Mouse (Mus musculus) activated CD4-positive, CD25-positive, alpha-beta regulatory T cell, adult 4 months (primary cell): ENCODE measurements around the gene Thrsp. TPM values are rescaled to one million over a fixed set of nuclear protein-coding genes. Genes with fewer than 3 reads are reported as not detected.
"Not testable (repeated sequence)": the region's sequence is repeated elsewhere in the genome, so short reads cannot be mapped to it uniquely, and the experiment has no call there.

Experiments used
- ATAC-seq: one replicate; pipeline ENCODE4 v1.8.0; 2017
- polyA plus RNA-seq, 2 experiments: library from polyadenylated mRNA; unstranded; fragments of 100-300 nt; shearing (Covaris generic); gene quantifications; one replicate each; pipeline ENCODE4 v1.2.1; 2017

Thrsp gene
- not detected for polyA plus RNA-seq

GRCm38 (mm10) chr7:97416906-97417777, at the start of gene Thrsp:
Thrsp (minus strand) TSS chr7:97417730.
- no peak for ATAC-seq

- no peak for ATAC-seq
These were observed 38.0 kb upstream of the Thrsp start for GRCm38 (mm10) chr7:97455577-97455976.

DNA sequence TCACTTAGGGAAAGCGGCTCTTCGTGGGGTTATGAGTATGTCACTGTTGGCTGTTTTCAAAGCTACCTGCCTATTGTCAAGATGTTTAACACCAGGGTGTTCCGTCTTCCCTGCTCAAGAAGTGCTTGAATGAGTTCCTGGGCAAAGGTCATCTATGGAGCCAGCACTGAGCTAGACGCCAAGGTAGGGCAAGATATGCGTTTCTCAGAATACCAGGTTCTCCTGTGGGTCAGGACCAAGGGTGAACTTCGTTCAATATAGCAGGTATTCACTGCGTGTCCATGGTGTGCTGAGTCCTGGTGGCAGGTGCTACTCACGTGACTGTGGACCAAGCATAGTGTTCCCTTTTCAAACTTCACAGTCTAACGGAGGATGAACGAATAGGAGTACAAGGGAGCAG, 37.3 kb upstream of the Thrsp start:
- no peak for ATAC-seq

DNA sequence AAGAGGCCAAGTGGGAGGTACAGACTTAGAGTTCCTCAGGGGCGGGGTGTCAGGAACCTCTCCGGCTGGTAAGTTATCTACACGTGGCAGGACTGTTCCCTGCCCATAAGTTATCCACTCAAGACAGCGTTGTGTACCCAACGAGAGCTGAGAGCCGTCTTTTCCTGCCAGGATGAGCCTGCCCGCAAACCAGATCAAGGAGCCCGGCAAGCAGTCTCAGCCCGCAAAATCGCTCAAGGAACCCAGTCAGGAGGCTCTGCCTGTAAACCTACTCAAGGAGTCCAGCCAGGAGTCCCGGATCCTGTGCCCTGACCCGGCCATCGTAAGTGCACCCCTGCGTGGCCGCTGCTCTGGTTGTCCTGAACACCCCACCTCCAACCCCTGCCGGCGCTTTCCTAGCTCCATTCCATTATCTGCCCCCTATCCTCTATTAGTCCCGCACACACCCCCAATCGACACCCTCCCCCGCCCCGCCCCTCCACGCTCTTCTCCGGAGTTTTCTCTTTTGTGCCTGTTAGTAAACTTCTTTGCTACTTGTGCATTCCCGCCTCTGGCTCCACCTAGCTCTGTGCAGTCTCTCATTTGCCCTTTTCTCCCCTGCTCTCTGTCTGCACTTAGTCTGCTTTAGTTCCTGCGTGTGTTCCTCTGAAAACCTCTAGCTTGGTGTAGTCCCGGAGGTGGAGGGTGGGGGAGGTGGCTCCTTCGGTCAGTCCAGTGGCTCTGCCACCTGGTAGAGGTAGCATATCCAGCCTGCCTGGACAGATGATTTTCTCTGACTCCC, 35.8 kb upstream of the Thrsp start:
- ATAC-seq = no peak

GRCm38 (mm10) chr7:97452196-97452595, 34.7 kb upstream of the Thrsp start:
- ATAC-seq = no peak

- not testable (repeated sequence) for ATAC-seq
These were observed 33.5 kb upstream of the Thrsp start, which contains the start of gene Kctd14 for GRCm38 (mm10) chr7:97451023-97451422. Kctd14 (plus strand) TSS chr7:97451323.

DNA sequence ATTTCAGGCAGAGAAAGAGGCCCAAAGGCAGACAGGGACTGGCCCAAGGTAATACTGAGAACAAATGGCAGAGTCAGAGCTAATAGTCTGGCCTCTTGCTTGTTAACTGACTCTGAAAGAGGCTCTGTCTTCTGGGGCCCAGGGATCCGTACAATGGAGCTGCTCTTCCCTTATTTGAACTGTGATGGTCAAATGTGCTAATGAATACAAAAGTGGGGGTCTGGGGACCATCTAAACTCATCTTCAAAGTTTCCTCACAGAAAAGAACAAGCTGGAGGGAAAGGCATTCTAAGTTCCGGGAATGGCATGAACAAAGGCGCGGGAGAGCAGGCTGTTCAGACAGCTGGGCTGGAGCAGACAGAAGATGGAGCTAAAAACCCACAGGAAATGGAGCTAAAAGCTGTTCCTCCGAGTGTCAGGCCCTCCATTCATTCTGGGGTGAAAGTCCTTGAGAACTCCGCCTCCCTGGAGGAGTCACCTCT, 29.6 kb upstream of the Thrsp start:
- no peak for ATAC-seq

DNA sequence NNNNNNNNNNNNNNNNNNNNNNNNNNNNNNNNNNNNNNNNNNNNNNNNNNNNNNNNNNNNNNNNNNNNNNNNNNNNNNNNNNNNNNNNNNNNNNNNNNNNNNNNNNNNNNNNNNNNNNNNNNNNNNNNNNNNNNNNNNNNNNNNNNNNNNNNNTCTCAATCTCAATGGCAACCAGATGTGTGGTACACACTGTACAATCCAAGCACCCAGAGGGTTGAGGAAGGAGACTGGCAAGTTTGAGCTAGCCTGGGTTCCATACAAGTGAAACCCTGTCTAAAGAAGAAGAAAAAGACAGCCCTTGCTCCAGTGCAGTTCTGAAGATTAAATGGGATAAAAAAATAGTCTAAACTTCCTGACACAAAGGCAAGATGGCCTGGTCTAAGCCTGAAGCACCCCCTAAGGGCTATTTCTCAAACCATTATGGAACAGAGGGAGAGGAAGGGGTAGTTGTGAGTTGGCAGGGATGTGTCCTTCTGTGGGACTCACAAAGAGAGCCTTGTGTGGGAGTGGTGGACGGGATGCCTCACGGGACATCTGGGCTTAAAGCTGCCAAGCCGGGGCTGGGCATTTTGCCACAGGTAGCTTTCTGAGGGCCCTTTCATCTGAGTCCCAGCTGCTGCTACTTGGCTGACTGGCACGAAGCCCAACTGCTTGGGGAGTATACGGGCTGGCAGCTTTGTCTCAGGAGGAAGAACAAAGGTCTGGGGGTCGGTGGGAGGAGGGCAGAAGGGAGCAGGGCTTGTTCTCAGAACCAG, 28.8 kb upstream of the Thrsp start:
- ATAC-seq = no peak

DNA sequence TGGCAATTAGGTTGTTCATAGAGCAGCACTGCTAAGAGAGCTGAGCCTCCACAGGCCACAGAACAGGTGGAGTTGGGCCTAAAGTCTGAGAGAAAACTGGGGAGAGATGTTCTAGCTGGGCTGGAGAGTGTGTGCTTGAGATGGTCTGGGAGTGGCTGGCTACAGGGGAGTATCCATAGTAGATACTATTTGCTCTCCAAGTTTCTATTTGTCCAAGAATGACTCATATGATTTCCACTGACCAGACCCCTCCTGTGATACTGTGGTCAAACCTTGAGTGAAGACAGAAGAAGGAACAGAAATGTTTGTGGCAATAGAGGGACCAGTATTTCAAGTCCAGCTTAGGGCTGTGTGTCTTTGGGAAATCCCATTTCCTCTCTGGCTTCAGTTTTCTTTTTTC, 21.5 kb upstream of the Thrsp start:
- no peak for ATAC-seq

DNA sequence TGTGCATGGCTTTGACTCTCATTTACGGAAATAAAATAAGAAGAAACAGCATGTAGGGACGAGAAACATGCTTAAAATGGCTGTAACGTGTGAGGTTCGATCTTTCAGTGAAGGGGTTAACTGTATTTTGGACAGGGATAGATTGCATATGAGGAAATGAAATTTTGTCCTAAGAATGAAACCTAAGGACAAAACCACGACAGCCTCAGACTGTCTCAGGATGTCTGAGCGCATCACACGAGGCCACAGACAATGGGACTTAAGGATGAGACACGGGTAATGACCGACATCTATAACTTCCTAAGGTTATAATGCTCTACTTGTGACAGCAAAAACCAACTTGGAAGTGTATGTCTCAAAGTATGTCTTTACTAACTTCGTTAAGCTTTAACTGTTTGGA, 17.0 kb upstream of the Thrsp start:
- ATAC-seq = no peak

DNA sequence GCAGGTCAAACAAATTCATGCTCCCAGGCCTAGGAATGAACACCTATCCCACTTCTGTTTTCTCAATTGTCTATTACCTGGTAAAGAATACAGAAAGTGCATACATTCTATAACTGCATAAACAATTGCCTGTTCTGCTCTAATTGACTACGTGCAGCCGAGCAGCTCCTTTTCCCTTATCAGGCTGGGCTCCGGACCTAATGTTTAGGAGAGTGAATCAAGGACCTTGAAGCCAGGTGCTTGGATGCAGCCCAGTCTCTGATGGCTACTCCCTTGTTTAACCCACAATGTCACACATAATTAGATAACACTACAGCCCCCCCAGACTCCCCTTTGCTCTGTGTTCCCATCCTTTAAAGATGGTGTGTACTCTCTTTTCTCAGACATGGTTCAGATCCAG, 16.0 kb upstream of the Thrsp start:
- not testable (repeated sequence) for ATAC-seq

- ATAC-seq = no peak
These were observed 12.2 kb upstream of the Thrsp start for GRCm38 (mm10) chr7:97429705-97430104.

GRCm38 (mm10) chr7:97427778-97428420, 10.4 kb upstream of the Thrsp start:
- ATAC-seq = no peak

DNA sequence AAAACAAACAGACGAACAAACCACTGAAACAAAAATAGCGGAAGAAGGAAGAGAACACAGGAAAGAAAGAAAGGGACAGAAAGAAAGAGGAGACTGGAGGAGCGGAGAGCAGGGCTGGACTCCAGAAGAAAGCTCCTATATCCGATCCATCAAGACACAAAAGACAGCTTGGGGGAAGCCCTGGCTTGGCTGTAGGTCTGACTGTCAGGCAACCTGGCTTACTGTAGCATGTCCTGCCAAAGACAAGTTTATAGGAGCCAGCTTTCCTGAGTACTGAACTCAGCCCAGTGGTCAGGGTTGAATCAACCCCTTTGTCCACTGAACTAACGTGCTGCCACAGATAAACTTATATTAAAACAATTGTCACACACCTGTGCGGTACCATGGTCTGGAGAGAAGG, 9.8 kb upstream of the Thrsp start:
- no peak for ATAC-seq

GRCm38 (mm10) chr7:97426566-97426965, 9.0 kb upstream of the Thrsp start:
- no peak for ATAC-seq

DNA sequence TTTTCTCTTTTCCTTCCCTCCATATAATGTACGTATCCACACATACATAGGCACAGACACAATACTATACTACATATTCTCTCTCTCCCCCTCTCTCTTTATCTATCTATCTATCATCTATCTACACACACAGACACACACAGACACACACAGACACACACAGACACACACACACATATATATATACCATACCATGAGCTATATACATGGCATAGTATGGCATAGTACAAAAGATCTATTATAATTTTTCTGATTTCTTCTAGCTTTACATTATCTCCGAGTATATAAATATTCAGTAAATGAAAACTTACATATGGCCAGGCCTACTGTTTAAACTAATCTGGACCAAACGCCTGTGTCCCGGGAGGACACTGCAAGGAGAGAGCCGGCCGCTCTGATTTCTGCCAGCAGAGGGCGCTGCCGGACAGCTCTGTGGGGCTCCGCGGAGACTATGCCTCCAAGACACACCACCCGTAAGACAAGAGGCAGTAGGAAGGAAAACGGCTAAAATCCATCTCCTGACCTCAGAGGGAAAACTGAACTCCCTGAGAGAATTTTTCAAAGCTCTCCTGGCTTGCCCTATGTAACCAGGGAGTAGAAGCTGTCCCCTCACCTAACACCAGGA, 7.2 kb upstream of the Thrsp start:
- ATAC-seq = peak; percentile 75

GRCm38 (mm10) chr7:97423754-97424153, 6.2 kb upstream of the Thrsp start:
- no peak for ATAC-seq

DNA sequence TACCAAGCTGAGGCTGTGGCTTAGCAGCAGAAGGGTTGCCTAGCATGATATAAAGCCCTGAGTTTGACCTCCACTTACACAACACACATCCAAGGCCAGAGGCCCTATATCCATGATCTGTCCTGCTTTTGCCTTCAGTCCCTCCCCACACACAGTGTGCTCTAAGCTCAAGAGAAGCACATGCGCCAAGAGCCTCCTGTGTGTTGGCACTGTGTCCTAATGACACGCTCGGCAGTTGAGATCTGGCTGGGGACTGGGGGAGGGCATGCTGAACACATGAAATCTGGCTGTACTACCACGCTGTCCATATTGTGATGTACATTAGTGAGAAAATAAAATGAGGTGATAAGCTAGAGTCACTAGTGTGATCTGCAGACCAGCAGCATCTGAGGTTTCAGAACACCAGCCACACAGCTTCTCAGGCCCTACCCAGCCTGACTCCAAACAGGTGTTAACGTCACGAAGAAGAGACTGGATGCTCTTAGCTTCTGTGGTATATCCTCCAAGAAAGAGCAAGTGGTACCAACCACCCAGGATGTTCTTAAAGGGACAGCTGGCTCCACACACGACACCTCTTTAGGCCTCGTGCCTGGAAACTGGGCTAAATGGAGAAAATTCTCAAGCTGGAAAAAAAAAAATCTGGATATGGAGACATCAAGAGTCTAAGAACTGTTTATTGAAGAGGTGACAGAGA, 3.6 kb upstream of the Thrsp start:
- no peak for ATAC-seq

- no peak for ATAC-seq
These were observed 2.9 kb upstream of the Thrsp start for GRCm38 (mm10) chr7:97420406-97420805.

DNA sequence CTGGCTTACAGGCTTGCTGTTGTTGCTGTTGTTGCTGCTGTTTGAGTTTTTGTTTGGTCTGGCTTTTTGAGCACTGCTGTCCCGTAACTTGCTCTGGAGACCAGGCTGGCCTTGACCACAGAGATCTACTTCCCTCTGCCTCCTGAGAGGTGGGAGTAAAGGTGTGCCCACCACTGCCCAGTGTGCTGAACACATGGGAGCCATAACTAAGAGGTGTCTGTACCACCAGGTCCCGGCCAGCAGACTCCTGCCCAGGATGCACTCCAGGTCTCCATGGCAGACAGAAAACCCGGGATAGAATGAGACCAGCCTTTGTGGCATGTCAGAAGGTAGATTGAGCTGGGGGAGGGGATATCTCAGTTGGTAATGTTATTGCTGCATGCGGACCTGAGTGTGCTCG, 1.6 kb upstream of the Thrsp start:
- no peak for ATAC-seq

DNA sequence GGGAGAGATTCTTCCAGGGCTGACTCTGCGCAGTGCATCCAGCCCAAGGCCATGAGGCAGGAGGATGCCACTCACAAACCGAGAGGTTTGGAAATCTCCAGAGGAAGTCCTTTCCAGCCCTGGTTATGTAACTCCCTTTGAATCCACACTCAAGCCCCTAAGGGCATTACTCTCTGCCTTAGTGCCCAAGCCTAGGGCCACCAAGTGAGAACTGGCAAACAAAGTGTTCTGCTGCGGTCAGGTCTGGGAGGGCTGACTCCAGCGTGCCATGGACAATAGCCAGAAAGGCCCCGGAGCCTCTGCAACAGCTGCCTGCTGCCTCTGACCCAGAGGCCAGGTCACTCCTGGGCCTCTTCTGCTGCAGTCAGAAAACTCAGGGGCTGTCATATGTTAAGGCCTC, 1.2 kb upstream of the Thrsp start:
- ATAC-seq = no peak
